Mouse (Mus musculus) heart, embryonic 12.5 days (tissue): ENCODE data around the gene Parvg. TPM values are rescaled to one million over a fixed set of nuclear protein-coding genes. Genes with fewer than 3 reads are reported as not detected.

Source experiments
- ATAC-seq: fragments of 200-750 bp; cut with Nextera tagmentation; 2 replicates; pipeline ENCODE4 v1.8.0; 2017; ENCODE audit warnings: moderate TSS enrichment, moderate library complexity; ENCODE audit not compliant: insufficient number of reproducible peaks, low FRiP score
- H3K27ac ChIP-seq: fragments of 300-500 bp; sonication (generic); 2 replicates; pipeline ENCODE4 v1.5.1; 2016; ENCODE audit warnings: mild to moderate bottlenecking, moderate library complexity; ENCODE audit not compliant: poor library complexity, severe bottlenecking
- H3K27me3 ChIP-seq: fragments of 300-500 bp; sonication (generic); replicated peaks from 2 replicates; pipeline ENCODE4 v1.6.1; 2016; ENCODE audit warnings: mild to moderate bottlenecking, moderate library complexity
- H3K36me3 ChIP-seq: fragments of 300-500 bp; sonication (generic); 2 replicates; pipeline ENCODE4 v1.6.1; 2016; ENCODE audit warnings: mild to moderate bottlenecking, moderate library complexity
- H3K4me1 ChIP-seq: fragments of 300-500 bp; sonication (generic); replicated peaks from 2 replicates; pipeline ENCODE4 v1.6.1; 2016; ENCODE audit warnings: mild to moderate bottlenecking
- H3K4me2 ChIP-seq: fragments of 300-500 bp; sonication (generic); 2 replicates; pipeline ENCODE4 v1.6.1; 2016; ENCODE audit warnings: mild to moderate bottlenecking, moderate library complexity
- H3K4me3 ChIP-seq: fragments of 300-500 bp; sonication (generic); 2 replicates; pipeline ENCODE4 v1.5.1; 2016; ENCODE audit warnings: mild to moderate bottlenecking
- H3K9ac ChIP-seq: fragments of 300-500 bp; sonication (generic); 2 replicates; pipeline ENCODE4 v1.6.1; 2016; ENCODE audit warnings: mild to moderate bottlenecking, moderate library complexity
- H3K9me3 ChIP-seq: fragments of 300-500 bp; sonication (generic); replicated peaks from 2 replicates; pipeline ENCODE4 v1.6.1; 2016; ENCODE audit warnings: mild to moderate bottlenecking, moderate library complexity
- WGBS: fragments of 180-500 bp; shearing (Covaris S2); methylation state at CpG from one replicate; pipeline ENCODE4 v1.1.7; 2016; 5-methylcytosine and 5-hydroxymethylcytosine counted together
- polyA plus RNA-seq: library from polyadenylated mRNA; unstranded; fragments of >200 nt; fragmentation: Nextera tagmentation; extraction: Ambion mirVana; gene quantifications from 2 replicates; pipeline ENCODE4 v1.2.1, GENCODE M21; 2016

Gene Parvg
- polyA plus RNA-seq, 1 experiment from 2014 or later = 0.92 TPM

- Histone ChIP-seq H3K4me1 (peaks cover 19% of the 10 kb centered on the region; the same call in 1 of the 2 replicates), H3K27me3 (no peaks in the 10 kb centered on the region), H3K4me2 (no peak overlapping the region), H3K36me3 (no peaks in the 10 kb centered on the region), H3K4me3 (no peak overlapping the region), H3K9ac (no peak overlapping the region), H3K9me3 (0 out of 2 replicates have a peak, but pooled peaks cover 6% of the 10 kb centered on the region), H3K27ac (no peak overlapping the region)
- WGBS = 79% methylated on average over 5 of the region's 5 CpGs
- ATAC-seq = no peak
Observed at GRCm38 (mm10) chr15:84355081-84355480, 31.3 kb downstream of the Parvg start.

- H3K4me1 ChIP-seq = peaks cover 15% of the 10 kb centered on the region; the same call in 1 of the 2 replicates
- H3K27me3 ChIP-seq = no peaks in the 10 kb centered on the region
- peaks cover 23% of the 10 kb centered on the region for H3K9me3 ChIP-seq
- no peak overlapping the region for H3K4me3 ChIP-seq
- H3K27ac ChIP-seq = no peak overlapping the region
- 76% methylated on average over 3 of the region's 3 CpGs for WGBS
- H3K36me3 ChIP-seq = no peaks in the 10 kb centered on the region
- ATAC-seq = no peak
- H3K4me2 ChIP-seq = no peak overlapping the region
- H3K9ac ChIP-seq = no peak overlapping the region
Observed at GRCm38 (mm10) chr15:84364746-84365145, 40.9 kb downstream of the Parvg start.

GRCm38 (mm10) chr15:84365675-84366381, 42.0 kb downstream of the Parvg start:
- Histone ChIP-seq H3K4me2 (no peak overlapping the region), H3K36me3 (no peaks in the 10 kb centered on the region), H3K27me3 (no peaks in the 10 kb centered on the region), H3K4me1 (peaks cover 5% of the 10 kb centered on the region; the same call in 1 of the 2 replicates), H3K9ac (no peak overlapping the region), H3K4me3 (no peak overlapping the region), H3K9me3 (peaks cover 23% of the 10 kb centered on the region), H3K27ac (no peak overlapping the region)
- WGBS = 64% methylated on average over 17 of the region's 17 CpGs
- no peak for ATAC-seq

- no peak overlapping the region for H3K4me2 ChIP-seq
- no peak overlapping the region for H3K9ac ChIP-seq
- WGBS = 80% methylated on average over 10 of the region's 10 CpGs
- H3K36me3 ChIP-seq = no peaks in the 10 kb centered on the region
- 0 out of 2 replicates have a peak, but pooled peaks cover 4% of the 10 kb centered on the region for H3K4me1 ChIP-seq
- peaks cover 23% of the 10 kb centered on the region for H3K9me3 ChIP-seq
- H3K27ac ChIP-seq = no peak overlapping the region
- no peaks in the 10 kb centered on the region for H3K27me3 ChIP-seq
- no peak overlapping the region for H3K4me3 ChIP-seq
- no peak for ATAC-seq
Observed at GRCm38 (mm10) chr15:84366574-84366989, 42.8 kb downstream of the Parvg start.

GRCm38 (mm10) chr15:84367402-84367801, 43.6 kb downstream of the Parvg start:
- no peak overlapping the region for H3K9ac ChIP-seq
- no peaks in the 10 kb centered on the region for H3K36me3 ChIP-seq
- no peak for ATAC-seq
- H3K27ac ChIP-seq = no peak overlapping the region
- H3K9me3 ChIP-seq = peaks cover 18% of the 10 kb centered on the region
- no peaks in the 10 kb centered on the region for H3K27me3 ChIP-seq
- no peak overlapping the region for H3K4me3 ChIP-seq
- WGBS = 69% methylated on average over 8 of the region's 8 CpGs
- H3K4me2 ChIP-seq = no peak overlapping the region
- 0 out of 2 replicates have a peak, but pooled peaks cover 4% of the 10 kb centered on the region for H3K4me1 ChIP-seq

GRCm38 (mm10) chr15:84372801-84373200, 49.0 kb downstream of the Parvg start:
- no peaks in the 10 kb centered on the region for H3K27me3 ChIP-seq
- H3K9me3 ChIP-seq = peaks cover 19% of the 10 kb centered on the region
- H3K4me1 ChIP-seq = no peaks in the 10 kb centered on the region
- 72% methylated on average over 5 of the region's 5 CpGs for whole genome bisulfite sequencing
- H3K9ac ChIP-seq = no peak overlapping the region
- ATAC-seq = no peak
- no peak overlapping the region for H3K4me3 ChIP-seq
- no peak overlapping the region for H3K27ac ChIP-seq
- no peak overlapping the region for H3K4me2 ChIP-seq
- no peaks in the 10 kb centered on the region for H3K36me3 ChIP-seq

GRCm38 (mm10) chr15:84378734-84379133, 54.9 kb downstream of the Parvg start:
- Histone ChIP-seq H3K27ac (no peak overlapping the region), H3K36me3 (no peaks in the 10 kb centered on the region), H3K4me1 (no peaks in the 10 kb centered on the region), H3K9ac (no peak overlapping the region), H3K9me3 (peaks cover 12% of the 10 kb centered on the region), H3K4me3 (no peak overlapping the region), H3K27me3 (no peaks in the 10 kb centered on the region), H3K4me2 (no peak overlapping the region)
- 79% methylated on average over 9 of the region's 9 CpGs for WGBS
- no peak for ATAC-seq

GRCm38 (mm10) chr15:84380181-84380580, 56.4 kb downstream of the Parvg start:
- ATAC-seq = no peak
- H3K4me2 ChIP-seq = no peak overlapping the region
- no peaks in the 10 kb centered on the region for H3K27me3 ChIP-seq
- no peak overlapping the region for H3K27ac ChIP-seq
- H3K4me1 ChIP-seq = no peaks in the 10 kb centered on the region
- 73% methylated on average over 10 of the region's 10 CpGs for WGBS
- H3K36me3 ChIP-seq = no peaks in the 10 kb centered on the region
- H3K9me3 ChIP-seq = peaks cover 4% of the 10 kb centered on the region; the same call in 1 of the 2 replicates
- H3K9ac ChIP-seq = no peak overlapping the region
- no peak overlapping the region for H3K4me3 ChIP-seq

- Histone ChIP-seq H3K9me3 (peaks cover 24% of the 10 kb centered on the region), H3K4me1 (no peaks in the 10 kb centered on the region), H3K36me3 (no peaks in the 10 kb centered on the region), H3K4me2 (no peak overlapping the region), H3K27ac (no peak overlapping the region), H3K9ac (no peak overlapping the region), H3K27me3 (no peaks in the 10 kb centered on the region), H3K4me3 (no peak overlapping the region)
- no peak for ATAC-seq
- WGBS = 86% methylated on average over 9 of the region's 9 CpGs
Observed at GRCm38 (mm10) chr15:84384066-84384465, 60.2 kb downstream of the Parvg start.

- H3K9ac ChIP-seq = no peak overlapping the region
- no peak for ATAC-seq
- no peak overlapping the region for H3K4me2 ChIP-seq
- H3K36me3 ChIP-seq = no peaks in the 10 kb centered on the region
- no peaks in the 10 kb centered on the region for H3K27me3 ChIP-seq
- no peaks in the 10 kb centered on the region for H3K4me1 ChIP-seq
- no peak overlapping the region for H3K4me3 ChIP-seq
- 84% methylated on average over 8 of the region's 8 CpGs for WGBS
- H3K9me3 ChIP-seq = peaks cover 25% of the 10 kb centered on the region
- H3K27ac ChIP-seq = no peak overlapping the region
Observed at GRCm38 (mm10) chr15:84385995-84386565, 62.3 kb downstream of the Parvg start.

GRCm38 (mm10) chr15:84388698-84389131, 64.9 kb downstream of the Parvg start:
- H3K4me3 ChIP-seq = no peak overlapping the region
- H3K4me1 ChIP-seq = no peaks in the 10 kb centered on the region
- H3K9ac ChIP-seq = no peak overlapping the region
- ATAC-seq = no peak
- H3K4me2 ChIP-seq = no peak overlapping the region
- H3K9me3 ChIP-seq = peaks cover 25% of the 10 kb centered on the region
- no peak overlapping the region for H3K27ac ChIP-seq
- no peaks in the 10 kb centered on the region for H3K36me3 ChIP-seq
- no peaks in the 10 kb centered on the region for H3K27me3 ChIP-seq
- 81% methylated on average over 8 of the region's 8 CpGs for WGBS
